Comparison of ENCODE assay signal across 8 mouse cellular contexts in genomic region chr10:115316313-115316712, GRCm38 (mm10). TPM values are rescaled to one million over a fixed set of nuclear protein-coding genes. Genes with fewer than 3 reads are reported as not detected.
DNase-seq lines count a peak whose midpoint lies in the region; ATAC-seq and TF ChIP-seq lines count a peak whose summit lies in the region.

No protein-coding gene starts in this region.

- TF ChIP-seq CTCF in kidney, adult 2 months (conservative IDR thresholded peaks at IDR 0.05; ENCODE audit: insufficient read depth, insufficient read length, low read depth, low read length) = no peak
- TF ChIP-seq CTCF in forebrain, postnatal 0 days (IDR thresholded peaks at IDR 0.05; ENCODE audit: low read depth) = no peak

- H3K9ac ChIP-seq in forebrain, postnatal 0 days = 0 out of 2 replicates have a peak overlapping the region, but pooled peaks have one; percentile 97
- H3K9ac ChIP-seq in midbrain, embryonic 13.5 days (replicated peaks) = peak overlapping the region; percentile 94; the same call in 1 of the 2 replicates

- 65% methylated on average over 11 of the region's 11 CpGs for WGBS in kidney, adult 2 months
- 57% methylated on average over 11 of the region's 11 CpGs for WGBS in forebrain, postnatal 0 days
- 54% methylated on average over 11 of the region's 11 CpGs for WGBS in midbrain, embryonic 13.5 days

- DNase-seq in kidney, adult 2 months = no peak
- no peak for DNase-seq in kidney, postnatal 25 days
- peak; percentile 44 for DNase-seq in R1 (ENCODE audit: low read depth, low spot score)
- no peak for DNase-seq in forebrain, postnatal 0 days
- DNase-seq in adrenal gland, adult 18-20 months (ENCODE audit: low spot score in 2 of 2) = no peak
- no peak for DNase-seq in spleen, adult 18-20 months
- DNase-seq in cerebellum, adult 9-11 months = no peak

- no peak for TF ChIP-seq POLR2A in kidney, adult 2 months (IDR thresholded peaks at IDR 0.05; ENCODE audit: low read depth, low read length)

- H3K27me3 ChIP-seq in kidney, adult 2 months (replicated peaks; ENCODE audit: control insufficient read depth, insufficient read depth, low read length) = no peaks in the 10 kb centered on the region
- H3K27me3 ChIP-seq in forebrain, postnatal 0 days (ENCODE audit: insufficient read depth, low read length) = no peaks in the 10 kb centered on the region
- H3K27me3 ChIP-seq in midbrain, embryonic 13.5 days = no peaks in the 10 kb centered on the region

- H3K9me3 ChIP-seq in forebrain, postnatal 0 days (ENCODE audit: low read length) = no peaks in the 10 kb centered on the region
- H3K9me3 ChIP-seq in midbrain, embryonic 13.5 days = no peaks in the 10 kb centered on the region

- H3K36me3 ChIP-seq in kidney, adult 2 months (ENCODE audit: control insufficient read depth, insufficient read depth, low read length) = no peaks in the 10 kb centered on the region
- H3K36me3 ChIP-seq in forebrain, postnatal 0 days (ENCODE audit: insufficient read depth) = no peaks in the 10 kb centered on the region
- H3K36me3 ChIP-seq in midbrain, embryonic 13.5 days = no peaks in the 10 kb centered on the region

- peak overlapping the region; percentile 62 for H3K4me2 ChIP-seq in forebrain, postnatal 0 days (ENCODE audit: low read depth)
- H3K4me2 ChIP-seq in midbrain, embryonic 13.5 days (replicated peaks) = peak overlapping the region; percentile 82

- H3K27ac ChIP-seq in kidney, adult 2 months (ENCODE audit: insufficient read depth, low read depth, low read length) = 0 out of 2 replicates have a peak overlapping the region, but pooled peaks have one; percentile 58
- H3K27ac ChIP-seq in forebrain, postnatal 0 days (ENCODE audit: low read depth, low read length) = peak overlapping the region; percentile 99
- H3K27ac ChIP-seq in midbrain, embryonic 13.5 days = peak overlapping the region; percentile 94

- H3K4me1 ChIP-seq in kidney, adult 2 months (ENCODE audit: control insufficient read depth, insufficient read depth, low read length) = peaks cover 23% of the 10 kb centered on the region
- H3K4me1 ChIP-seq in forebrain, postnatal 0 days (ENCODE audit: insufficient read depth) = peaks cover 14% of the 10 kb centered on the region
- H3K4me1 ChIP-seq in midbrain, embryonic 13.5 days (replicated peaks) = peaks cover 34% of the 10 kb centered on the region

- no peak overlapping the region; the same call in 1 of the 2 replicates for H3K4me3 ChIP-seq in kidney, adult 2 months (ENCODE audit: insufficient read depth, low read depth, low read length)
- H3K4me3 ChIP-seq in forebrain, postnatal 0 days (ENCODE audit: low read depth, low read length) = peak overlapping the region; percentile 97; the same call in 1 of the 2 replicates
- H3K4me3 ChIP-seq in midbrain, embryonic 13.5 days (replicated peaks) = peak overlapping the region; percentile 96

- ATAC-seq in forebrain, postnatal 0 days = no peak
- ATAC-seq in midbrain, embryonic 13.5 days = no peak

RNA-seq across cellular contexts. Expression of gene Rab21, which starts 0.9 kb away (rescaled TPM):
- polyA plus RNA-seq in kidney, adult 2 months (2012; rRNA removed) = 28.0 and 29.2 TPM in 2 replicates
- total RNA-seq in forebrain, postnatal 0 days (2014; rRNA removed) = 31.2 and 34.7 TPM in 2 replicates
- polyA plus RNA-seq in forebrain, postnatal 0 days (2015; fragmentation: Nextera tagmentation; extraction: Ambion mirVana) = 10.7 and 14.8 TPM in 2 replicates
- 6.7 and 7.0 TPM in 2 replicates for polyA plus RNA-seq in midbrain, embryonic 13.5 days (2015; fragmentation: Nextera tagmentation; extraction: Ambion mirVana)
- total RNA-seq in adrenal gland, adult 18-20 months (2021) = 10 to 100 TPM; 54.8 to 61.1 TPM

RNA-seq across cellular contexts. Expression of gene Tmem19, which starts 46.0 kb away (rescaled TPM):
- 68.5 and 84.0 TPM in 2 replicates for polyA plus RNA-seq in kidney, adult 2 months (2012; rRNA removed)
- total RNA-seq in forebrain, postnatal 0 days (2014; rRNA removed) = 30.5 and 36.0 TPM in 2 replicates
- polyA plus RNA-seq in forebrain, postnatal 0 days (2015; fragmentation: Nextera tagmentation; extraction: Ambion mirVana) = 29.1 and 38.8 TPM in 2 replicates
- 41.9 and 43.4 TPM in 2 replicates for polyA plus RNA-seq in midbrain, embryonic 13.5 days (2015; fragmentation: Nextera tagmentation; extraction: Ambion mirVana)
- 10 to 100 TPM; 27.2 to 37.8 TPM for total RNA-seq in adrenal gland, adult 18-20 months (2021)
